Mouse (Mus musculus): ENCODE results near the gene Cops6.

Gene Cops6

DNA sequence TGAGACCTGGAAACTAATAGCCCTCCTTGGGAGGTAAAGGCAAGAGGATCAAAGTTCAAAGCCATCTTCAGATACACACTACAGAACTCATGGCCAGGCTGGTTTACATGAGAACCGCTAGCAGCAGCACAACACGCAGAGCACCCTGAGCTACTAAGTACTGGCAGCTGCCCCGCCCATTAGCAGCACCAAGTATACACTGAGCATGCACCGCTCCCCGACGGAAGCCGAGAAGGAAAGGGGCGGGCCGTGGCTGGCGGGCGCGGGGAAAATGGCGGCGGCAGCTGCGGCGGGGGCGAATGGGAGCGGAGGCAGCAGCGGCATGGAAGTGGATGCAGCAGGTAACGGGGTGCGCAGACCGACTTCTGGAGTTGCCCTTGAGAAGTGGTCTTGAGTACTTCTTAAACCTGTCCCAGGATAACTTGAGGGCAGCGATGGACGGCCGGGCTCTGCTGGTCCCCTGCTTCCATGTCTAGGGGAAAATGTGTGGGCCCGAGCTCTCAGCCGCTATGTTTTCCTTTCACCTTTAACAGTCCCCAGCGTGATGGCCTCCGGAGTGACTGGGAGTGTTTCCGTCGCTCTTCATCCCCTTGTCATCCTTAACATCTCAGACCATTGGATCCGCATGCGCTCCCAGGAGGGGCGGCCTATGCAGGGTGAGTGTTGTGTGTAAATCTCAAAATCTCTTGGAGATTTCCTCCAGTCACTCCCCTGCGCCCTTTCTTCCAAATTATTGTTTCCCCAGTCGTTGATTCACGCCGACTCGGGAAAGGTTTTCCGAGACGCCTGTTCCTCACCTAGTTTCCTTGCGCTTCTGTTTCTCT is at the start of gene Cops6:
Gene Cops6 (plus strand): TSS at position 230 of the 824 bp plus-strand sequence.
- DNase-seq (ENCODE audit: low spot score in 2 of 2), result peak; percentile 91 to 93

DNA sequence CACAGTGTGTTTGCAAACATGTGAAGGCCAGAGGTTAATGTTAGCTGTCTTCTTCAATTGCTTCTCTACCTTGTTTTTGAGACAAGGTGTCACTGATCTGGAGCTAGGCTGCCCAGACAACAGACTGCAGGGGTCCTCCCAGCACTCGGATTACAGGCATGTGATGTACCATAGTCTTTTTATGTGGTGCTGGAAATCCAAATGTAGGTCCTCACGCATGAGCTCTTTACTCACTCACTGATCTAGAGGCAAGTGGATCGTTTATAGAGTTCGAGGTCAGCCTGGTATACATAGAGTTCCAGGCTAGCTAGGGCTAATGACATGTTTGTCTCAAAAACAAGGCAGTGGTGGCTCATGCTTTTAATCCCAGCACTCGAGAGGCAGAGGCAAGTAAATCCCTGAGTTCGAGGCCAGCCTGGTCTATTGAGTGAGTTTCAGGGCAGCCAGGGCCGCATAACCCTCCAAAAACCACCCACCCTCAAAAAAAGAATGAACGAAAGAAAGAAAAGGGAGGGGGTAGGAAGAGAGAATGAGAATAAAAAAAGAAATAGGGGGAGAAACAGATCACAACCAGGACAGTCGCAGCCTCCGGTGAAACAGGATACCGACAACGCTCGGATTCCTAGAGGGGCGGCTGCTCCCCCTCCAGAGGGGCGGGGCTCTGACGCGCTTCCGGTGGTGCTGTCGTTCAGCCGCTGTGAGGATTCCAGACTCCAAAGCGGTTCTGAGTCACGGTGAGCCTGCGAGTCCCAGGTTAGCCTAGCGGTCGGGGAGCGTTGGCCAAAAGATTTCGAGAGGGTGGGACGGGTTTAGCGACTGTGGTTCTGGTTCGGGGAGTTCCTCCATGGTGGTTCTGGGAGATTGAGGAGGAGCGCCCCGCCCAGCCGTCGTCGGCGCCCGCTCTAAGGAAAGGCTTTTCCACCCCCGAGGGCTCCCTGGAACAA is 44.3 kb upstream of the Cops6 start, which contains the start of gene Zscan21:
Gene Zscan21 (plus strand): TSS at position 649 of the 944 bp plus-strand sequence.
- DNase-seq (ENCODE audit: low spot score in 2 of 2), result peak; percentile 88 to 89

DNA sequence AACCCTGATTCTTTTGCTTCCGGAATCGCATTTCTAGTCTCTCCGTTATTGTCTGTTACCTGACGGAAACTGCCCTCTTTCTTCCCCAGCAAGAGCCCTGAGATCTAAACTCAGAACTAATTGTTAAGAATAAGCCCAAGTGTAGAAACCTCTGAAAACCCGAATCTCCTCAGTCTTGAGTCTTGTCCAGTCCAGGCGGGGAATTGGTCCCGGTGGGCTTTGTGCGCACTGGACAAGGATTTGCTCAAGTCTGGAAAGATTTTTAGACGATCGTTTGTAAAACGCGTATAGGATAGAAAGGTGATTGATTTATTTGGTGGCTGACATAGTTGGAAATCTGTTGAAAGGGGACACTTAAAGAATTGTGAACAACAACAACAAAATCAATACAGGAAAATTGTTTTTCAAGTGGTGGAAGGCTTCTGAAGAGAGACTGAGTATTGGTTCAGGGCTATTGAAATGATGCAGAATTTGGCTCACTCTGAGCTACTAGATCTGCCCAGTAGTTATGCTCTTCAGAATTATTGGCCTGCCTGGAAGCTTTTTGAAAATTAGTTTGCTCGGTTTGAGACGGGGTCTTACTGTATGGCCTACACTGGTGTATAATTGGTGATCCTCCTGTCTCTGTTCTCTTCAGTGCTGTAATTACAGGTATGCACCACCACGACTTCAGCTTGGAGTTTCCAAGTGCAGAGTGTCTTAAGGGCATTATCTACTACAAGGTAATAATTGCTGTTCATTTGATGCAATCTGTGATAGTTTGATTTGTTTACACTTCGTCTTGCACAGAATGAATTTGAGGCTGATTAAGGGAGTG is 43.5 kb upstream of the Cops6 start:
- no peak for DNase-seq (ENCODE audit: low spot score in 2 of 2)

DNA sequence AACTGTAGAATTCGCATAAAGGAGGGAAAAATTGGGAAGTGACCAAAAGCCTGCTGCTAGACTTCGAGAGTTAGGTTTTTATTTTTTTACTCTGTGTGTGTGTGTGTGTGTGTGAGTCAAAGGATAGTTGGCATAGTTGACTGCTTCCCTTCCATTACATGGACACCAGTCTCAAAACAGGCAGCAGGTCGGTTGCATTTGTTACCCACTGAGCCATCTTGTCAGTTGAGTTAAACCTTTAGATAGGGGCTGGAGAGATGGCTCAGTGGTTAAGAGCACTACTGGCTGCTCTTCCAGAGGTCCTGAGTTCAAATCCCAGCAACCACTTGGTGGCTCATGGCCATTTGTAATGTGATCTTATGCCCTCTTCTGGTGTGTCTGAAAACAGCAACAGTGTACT is 42.8 kb upstream of the Cops6 start:
- no peak for DNase-seq (ENCODE audit: low spot score in 2 of 2)

DNA sequence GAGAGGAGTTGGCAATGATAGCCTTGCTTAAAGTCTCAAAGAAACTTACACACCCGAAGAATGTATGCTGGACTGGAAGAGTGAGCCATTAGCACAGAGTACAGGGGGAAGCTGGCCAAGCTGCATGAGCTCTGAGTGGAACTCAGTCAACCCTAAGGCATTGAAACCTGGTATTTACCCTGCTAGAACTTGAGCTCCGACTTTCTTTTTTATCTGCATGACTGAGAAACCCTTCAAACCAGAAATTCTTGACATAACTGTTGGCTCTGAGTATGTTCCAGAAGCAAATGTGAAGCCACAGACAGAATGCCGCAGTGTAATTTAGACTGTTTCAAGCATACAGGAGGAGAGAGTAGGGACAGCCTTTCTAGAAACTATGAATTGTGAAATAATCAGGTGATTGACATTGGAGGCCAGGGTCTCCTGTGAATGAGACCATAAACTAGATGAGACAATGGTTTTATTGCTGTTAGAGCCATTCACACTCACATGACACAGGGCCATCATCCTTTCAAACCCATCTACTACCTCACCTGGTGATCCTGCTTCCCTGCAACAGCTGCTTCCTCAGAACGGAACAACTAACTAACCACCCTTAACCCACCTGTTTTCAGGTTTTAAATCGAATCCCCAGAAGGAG is 28.3 kb upstream of the Cops6 start:
- DNase-seq (ENCODE audit: low spot score in 2 of 2), result no peak

DNA sequence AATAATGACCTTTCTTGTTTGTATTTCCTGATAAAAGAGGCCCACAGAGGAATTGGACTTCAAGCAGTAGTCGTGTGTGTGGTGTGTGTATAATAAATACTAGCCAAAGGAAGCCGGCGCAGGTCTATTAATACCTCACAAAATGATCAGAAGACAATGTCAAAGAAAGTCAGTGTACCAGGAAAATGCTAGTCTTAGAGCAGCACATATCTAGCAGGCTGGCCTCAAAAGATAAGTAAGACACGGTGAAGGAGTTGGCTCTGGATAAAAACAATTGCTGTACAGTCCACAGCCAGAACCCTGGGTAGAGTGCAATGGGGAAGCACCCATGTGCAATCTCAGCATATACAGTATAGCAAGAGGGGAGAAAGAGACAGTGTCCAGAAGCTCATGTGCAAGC is 23.6 kb upstream of the Cops6 start:
- DNase-seq (ENCODE audit: low spot score in 2 of 2), result no peak

DNA sequence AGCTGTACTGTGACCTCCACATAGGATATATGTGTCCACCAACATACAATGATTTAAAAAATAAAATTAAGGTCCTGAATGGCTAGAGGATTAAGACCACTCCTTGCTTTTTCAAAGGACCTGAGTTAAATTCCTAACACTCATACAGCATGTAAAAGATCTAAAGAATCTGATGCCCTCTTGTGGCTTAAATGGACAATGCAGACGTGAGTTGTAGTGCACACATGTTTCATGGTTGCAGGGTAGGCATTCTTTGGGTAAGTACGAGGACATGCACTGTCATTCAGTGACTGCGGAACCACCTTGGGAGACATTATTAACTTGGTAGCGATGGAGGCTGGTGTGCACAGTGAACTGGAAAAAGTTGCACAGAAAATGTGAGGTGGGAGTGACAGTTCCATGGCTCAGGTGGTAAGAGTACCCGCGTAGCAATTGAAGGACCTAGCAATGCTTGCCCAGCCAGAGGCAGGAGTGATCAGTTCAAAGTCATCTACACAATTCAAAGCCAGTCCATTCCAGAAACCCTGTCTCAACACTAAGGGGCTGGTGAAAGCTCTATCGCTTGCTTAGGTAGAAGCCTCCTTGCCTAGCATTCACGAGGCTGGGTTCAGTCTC is 22.8 kb upstream of the Cops6 start:
- DNase-seq (ENCODE audit: low spot score in 2 of 2), result no peak

DNA sequence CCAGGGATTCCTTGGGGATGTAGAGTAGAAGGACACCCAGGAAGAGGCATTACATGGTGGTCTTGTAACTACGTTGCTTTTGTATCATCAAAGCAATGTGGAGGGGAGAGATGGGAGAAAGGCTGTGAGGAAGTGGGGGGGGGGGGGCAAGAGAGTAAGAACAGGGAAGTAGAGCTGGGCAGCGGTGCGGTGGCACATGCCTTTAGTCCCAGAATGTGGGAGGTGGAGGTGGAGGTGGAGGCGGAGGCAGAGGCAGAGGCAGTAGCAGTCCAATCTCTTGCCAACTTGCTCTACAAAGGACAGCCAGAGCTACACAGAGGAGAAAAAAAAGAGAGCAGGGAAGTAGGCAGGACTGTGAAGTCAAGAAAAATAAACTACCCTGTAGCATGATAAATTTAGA is 22.3 kb upstream of the Cops6 start:
- no peak for DNase-seq (ENCODE audit: low spot score in 2 of 2)

DNA sequence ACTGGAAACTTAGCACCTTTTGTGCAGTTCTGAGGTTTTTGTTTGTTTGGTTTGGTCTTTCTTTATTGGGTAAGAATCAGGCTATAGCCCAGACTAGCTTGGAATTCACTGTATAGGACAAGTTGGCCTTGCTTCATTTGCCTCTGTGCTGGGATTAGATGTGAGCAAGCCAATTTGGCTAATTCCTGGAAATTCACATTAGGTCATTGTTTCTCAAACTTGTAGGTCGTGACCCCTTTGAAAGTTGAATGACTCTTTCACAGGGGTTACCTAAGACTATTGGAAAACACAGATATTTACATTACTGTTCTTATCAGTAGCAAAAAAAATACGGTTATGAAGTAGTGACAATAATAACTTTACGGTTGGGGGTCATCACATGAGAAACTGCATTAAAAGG is 6.5 kb upstream of the Cops6 start:
- no peak for DNase-seq (ENCODE audit: low spot score in 2 of 2)

DNA sequence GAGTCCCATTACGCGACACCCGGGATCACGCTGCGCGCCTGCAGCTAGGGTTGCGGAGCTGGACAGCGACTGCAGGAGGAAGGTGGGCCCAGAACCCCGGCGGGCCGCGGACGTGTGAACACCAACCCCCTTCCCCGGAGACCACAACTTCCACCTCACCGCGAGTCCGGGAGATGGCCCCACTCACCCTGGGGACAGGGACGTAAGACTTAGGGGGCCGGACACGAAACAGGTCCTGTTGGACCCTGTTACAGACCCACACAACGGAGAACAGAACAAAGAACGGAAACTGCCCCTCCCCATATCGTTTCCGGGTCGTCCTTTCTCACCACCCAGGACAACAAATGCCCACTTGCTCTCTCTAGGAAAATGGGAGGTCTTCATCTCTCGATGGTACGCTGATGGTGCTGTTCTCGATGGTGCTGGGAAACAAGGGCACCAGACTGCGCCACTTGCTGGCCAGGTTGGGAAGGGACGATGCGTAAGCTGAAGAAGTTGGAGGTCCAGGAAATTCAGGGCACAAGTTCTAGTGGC is 5.4 kb upstream of the Cops6 start, which contains the start of gene Zfp113:
Gene Zfp113 (minus strand): TSS at position 302 of the 534 bp plus-strand sequence.
- DNase-seq (ENCODE audit: low spot score in 2 of 2), result peak; percentile 78 to 84

DNA sequence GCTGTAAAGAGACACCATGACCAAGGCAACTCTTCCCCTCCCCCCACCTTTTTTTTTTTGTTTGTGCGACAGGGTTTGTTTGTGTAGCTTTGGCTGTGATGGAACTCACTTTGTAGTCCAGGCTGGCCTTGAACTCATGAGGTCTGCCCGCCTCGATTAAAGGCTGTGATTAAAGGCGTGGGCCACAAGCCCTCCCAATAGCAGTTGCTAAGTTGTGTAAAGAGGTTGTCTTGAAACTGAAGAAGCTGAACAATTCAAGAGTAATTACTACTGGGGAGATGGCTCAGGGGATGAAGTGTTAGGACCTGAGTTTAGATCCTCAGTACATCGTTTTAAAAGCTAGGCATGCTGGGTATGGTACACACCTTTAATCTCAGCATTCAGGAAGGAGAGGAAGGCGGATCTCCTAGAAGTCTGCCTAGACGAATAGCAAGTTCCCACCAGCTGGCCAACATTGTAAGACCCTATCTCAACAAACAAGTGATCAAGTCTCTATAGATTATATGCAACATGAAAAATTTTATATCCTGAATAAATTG is 578 bp upstream of the Cops6 start:
- no peak for DNase-seq (ENCODE audit: low spot score in 2 of 2)

DNA sequence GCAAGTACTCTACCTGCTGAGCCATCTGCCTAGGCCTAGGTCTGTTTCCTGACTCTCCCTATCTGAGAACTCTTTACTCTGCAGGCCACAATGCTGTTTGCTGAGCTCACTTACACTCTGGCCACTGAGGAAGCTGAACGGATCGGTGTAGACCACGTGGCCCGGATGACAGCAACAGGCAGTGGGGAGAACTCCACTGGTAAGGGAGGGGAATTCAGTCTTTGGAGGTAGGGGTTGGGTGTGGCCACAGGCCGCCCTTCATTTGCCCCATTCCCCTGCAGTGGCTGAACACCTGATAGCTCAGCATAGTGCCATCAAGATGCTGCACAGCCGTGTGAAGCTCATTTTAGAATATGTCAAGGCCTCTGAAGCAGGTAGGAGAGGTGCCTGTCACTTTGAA is 2.2 kb downstream of the Cops6 start:
- no peak for DNase-seq (ENCODE audit: low spot score in 2 of 2)

DNA sequence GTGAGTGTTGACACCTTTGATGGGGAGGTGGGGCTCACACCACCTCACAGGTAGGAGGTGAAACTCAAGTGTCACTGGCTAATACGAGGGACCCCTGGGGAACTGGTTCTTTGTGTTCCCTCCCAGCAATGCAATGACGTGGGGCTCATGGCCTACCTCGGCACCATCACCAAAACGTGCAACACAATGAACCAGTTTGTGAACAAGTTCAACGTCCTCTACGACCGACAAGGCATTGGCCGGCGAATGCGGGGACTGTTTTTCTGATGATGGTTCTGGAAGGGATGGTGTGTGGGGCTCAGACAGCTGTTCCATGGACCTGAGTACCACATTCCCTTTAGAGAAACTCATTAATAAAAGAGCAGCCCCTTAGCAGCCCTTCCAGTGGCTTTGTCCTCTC is 2.7 kb downstream of the Cops6 start:
- no peak for DNase-seq (ENCODE audit: low spot score in 2 of 2)

DNA sequence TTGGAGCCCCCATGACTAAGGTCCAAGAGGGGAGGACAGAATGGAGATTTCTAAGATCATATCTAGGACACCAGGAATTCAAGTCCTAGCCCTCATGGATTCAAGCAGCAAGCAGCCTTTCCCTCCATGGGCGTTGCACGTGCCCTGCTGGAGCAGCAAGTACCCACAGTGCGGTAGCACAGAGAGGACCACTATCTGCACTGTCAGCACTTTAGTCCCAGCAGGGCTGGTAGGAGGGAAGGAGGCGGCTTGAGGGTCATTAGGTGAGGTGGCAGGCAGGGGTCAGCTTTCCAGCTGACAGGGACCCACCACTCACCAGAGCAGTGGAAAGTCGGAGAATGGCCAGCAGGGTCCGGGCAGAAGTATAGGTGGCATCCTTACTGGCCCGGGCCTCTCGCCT is 4.7 kb downstream of the Cops6 start:
- no peak for DNase-seq (ENCODE audit: low spot score in 2 of 2)

DNA sequence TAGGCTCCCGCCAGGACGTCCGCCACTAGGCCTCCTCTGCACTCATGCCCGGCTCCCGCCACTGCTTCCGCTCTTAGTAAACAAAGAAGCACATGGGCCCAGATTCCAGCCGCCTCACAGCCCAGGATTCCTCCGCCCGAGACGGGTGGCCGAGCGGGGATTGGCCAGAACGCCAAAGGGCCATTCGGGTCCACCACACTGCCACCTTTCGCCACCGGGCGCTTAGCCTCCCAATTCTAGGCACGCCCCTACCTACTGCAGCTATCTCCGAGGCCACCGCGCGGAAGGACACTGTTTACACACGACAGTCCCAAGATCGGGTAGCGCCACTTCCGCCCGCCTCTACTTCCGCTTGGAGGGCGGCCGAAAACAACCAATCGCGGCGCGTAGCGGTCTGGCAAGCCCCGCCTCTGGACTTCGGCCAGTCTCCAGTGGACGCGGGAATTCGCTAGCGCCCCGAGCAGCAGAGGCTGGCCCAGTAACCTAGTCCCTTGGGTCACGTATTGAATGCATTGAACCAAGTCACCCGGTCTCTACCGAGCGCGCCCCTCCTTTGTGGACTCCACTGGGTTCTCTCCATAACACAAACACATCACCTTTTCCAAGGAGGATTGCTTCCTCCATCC is 10.2 kb downstream of the Cops6 start:
- DNase-seq (ENCODE audit: low spot score in 2 of 2), result peak; percentile 93 to 94

DNA sequence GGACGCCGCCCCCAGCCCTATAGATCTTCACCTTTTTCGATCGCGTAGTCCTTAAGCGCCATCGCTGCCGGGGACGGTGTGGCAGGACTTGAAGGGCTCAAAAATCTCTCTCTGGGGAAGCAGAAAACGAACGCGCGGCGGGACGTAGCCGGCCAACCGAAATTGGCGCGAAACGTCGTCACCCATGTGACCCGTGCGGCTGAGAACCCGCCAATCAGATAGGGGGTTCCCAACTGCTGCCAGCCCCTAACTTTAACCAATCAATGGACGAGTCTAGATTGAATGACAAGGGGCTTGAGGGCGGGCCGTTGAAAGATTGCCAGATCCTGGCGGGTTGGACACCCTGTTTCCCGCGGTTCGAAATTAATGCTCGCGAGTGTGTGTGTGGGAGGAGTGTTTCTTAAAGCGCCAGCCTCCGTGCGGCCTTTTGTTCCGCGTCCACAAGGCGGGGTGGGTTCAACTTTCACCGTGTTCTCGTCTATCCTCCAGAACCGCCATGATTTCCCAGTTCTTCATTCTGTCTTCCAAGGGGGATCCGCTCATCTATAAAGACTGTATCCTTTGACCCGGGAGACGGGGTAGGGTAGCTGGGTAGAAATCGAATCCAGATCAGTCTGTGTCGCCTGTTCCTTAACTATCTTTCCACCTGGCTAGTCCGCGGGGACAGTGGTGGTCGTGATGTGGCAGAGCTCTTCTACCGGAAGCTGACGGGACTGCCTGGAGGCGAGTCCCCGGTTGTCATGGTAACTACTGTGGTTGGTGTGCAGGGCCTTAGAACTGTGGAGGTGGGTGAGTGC is 11.0 kb downstream of the Cops6 start, which contains the start of the genes Ap4m1 and Mcm7:
Gene Ap4m1 (plus strand): TSS at position 308 of the 797 bp plus-strand sequence.
Gene Mcm7 (minus strand): TSS at position 728 of the 797 bp plus-strand sequence.
- peak; percentile 97 to 98 for DNase-seq (ENCODE audit: low spot score in 2 of 2)

DNA sequence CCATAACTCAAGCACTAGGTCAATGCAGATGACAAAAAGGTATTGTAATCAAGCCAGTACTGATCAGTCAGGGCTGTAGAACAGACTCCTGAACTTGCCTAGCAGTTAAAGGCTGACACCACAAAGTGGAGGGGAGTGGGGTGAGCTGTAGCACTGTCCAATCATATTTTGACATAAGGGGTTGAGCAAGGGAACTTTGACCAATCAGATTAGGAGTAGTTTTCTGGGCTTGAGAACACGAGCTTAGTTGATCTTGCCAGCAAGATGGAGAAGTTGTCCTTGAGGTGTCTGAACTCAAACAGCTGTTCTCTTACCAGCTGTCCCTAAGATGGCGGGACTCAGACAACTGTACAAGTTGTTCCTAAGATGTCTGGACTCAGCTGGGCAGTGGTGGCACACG is 12.3 kb downstream of the Cops6 start:
- no peak for DNase-seq (ENCODE audit: low spot score in 2 of 2)

DNA sequence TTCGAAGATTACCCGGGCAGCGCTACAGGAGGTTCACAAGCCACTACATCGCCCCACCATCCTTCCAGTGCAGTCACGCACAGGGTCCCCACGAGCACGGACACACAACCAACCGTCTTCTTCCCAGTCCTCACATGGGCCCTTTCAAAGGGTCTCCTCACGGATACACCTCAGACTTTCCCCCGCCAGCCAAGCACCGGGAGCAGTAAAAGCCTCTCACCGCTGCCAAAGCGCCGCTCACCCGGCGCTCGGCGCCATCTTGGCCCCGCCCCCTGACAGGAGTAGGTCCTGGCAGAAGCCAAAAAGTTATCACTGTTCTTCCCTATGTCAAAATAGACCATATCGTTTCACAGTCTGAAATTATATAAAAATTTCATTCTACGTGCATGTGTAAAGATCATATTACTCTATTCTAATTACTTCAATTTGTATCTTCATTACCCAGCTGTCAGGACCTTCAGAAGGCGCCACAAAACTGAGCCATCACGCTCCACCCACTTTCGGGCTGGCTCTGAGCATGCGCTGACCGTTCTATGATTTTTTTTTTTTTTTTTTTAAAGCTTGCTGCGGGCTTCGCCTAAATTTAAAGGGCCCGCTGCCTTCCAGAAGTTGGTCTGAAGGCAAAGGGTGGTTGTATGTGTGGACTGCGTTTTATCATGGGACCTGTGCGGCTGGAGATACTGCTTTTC is 26.2 kb downstream of the Cops6 start, which contains the start of the genes Taf6 and Cnpy4:
Gene Taf6 (minus strand): TSS at position 502 of the 689 bp plus-strand sequence.
Gene Cnpy4 (plus strand): TSS at position 536 of the 689 bp plus-strand sequence.
- DNase-seq (ENCODE audit: low spot score in 2 of 2), result peak; percentile 78 to 79
